Mouse (Mus musculus) cortical plate, adult 2 months (tissue): ENCODE results near the gene Tmem82.

Experiments
- CTCF ChIP-seq: fragments of 200-500 bp; IDR thresholded peaks from 2 replicates; pipeline ENCODE4 v1.5.1; 2011; ENCODE audit warnings: mild to moderate bottlenecking, control low read depth, low read length; ENCODE audit not compliant: insufficient read depth; ENCODE audit errors: extremely low read depth
- POLR2A ChIP-seq: fragments of 200-500 bp; IDR thresholded peaks from 2 replicates; pipeline ENCODE4 v1.6.1; 2011; ENCODE audit warnings: mild to moderate bottlenecking, low read length, control low read depth; ENCODE audit not compliant: insufficient read depth; ENCODE audit errors: extremely low read depth

DNA sequence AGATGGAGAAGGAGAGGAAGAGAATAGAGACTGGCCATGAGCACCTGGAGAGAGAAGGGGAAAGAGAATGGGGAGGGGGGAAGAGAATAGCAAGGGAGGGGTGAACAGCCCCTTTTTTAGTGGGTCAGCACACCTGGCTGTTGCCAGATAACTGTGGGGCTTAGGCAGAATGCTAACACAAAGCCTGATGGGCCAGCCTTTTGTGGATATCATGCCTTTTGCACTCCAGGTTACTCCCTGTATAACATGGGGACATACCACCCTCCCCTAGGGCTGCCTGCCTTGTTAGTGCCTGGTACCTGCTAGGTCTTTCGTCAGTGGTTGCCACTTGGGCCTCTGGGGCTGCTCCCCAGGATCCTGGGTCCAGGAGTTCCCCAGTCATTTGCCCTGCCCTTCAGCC lies 47.6 kb downstream of the Tmem82 start:
- TF ChIP-seq CTCF (no peak), POLR2A (no peak)
